Mouse (Mus musculus): Measurements from ENCODE around the gene Pigs. TPM values are rescaled to one million over a fixed set of nuclear protein-coding genes. Genes with fewer than 3 reads are reported as not detected.

The Pigs gene
- polyA plus RNA-seq, 1 experiment from 2014 or later = 31.1 TPM

GRCm38 (mm10) chr11:78341702-78342101 lies 13.5 kb downstream of the Pigs start:
- Histone ChIP-seq H3K27ac (replicated peaks) (no peak overlapping the region), H3K4me2 (no peak overlapping the region), H3K9me3 (replicated peaks) (no peaks in the 10 kb centered on the region), H3K36me3 (replicated peaks) (peaks cover 31% of the 10 kb centered on the region), H3K4me1 (replicated peaks) (peaks cover 44% of the 10 kb centered on the region), H3K9ac (no peak overlapping the region), H3K4me3 (replicated peaks) (no peak overlapping the region), H3K27me3 (no peaks in the 10 kb centered on the region)
- 68% methylated on average over 12 of the region's 12 CpGs for WGBS (ENCODE audit: insufficient replicate concordance)
- ATAC-seq (ENCODE audit: insufficient read depth) = no peak

- peak within 1 kb of the TSS; percentile 100 for H3K4me2 ChIP-seq
- no peaks in the 10 kb centered on the region for H3K9me3 ChIP-seq (replicated peaks)
- ATAC-seq (ENCODE audit: insufficient read depth) = peak; percentile 51
- H3K9ac ChIP-seq = peak within 1 kb of the TSS; percentile 84
- no peaks in the 10 kb centered on the region for H3K27me3 ChIP-seq
- peak within 1 kb of the TSS; percentile 84 for H3K4me3 ChIP-seq (replicated peaks)
- peaks cover 63% of the 10 kb centered on the region for H3K4me1 ChIP-seq (replicated peaks)
- WGBS (ENCODE audit: insufficient replicate concordance) = 1% methylated on average over 60 of the region's 66 CpGs
- peak within 1 kb of the TSS; percentile 89 for H3K27ac ChIP-seq (replicated peaks)
- peaks cover 31% of the 10 kb centered on the region for H3K36me3 ChIP-seq (replicated peaks)
These were observed 15.4 kb downstream of the Pigs start, which contains the start of gene Unc119 for GRCm38 (mm10) chr11:78343381-78344327. Unc119 (plus strand) TSS chr11:78343482.

GRCm38 (mm10) chr11:78344328-78344889 lies 16.2 kb downstream of the Pigs start:
- H3K4me1 ChIP-seq (replicated peaks) = peaks cover 68% of the 10 kb centered on the region
- WGBS (ENCODE audit: insufficient replicate concordance) = 30% methylated on average over 6 of the region's 6 CpGs

GRCm38 (mm10) chr11:78344890-78345715 lies 16.9 kb downstream of the Pigs start:
- H3K4me2 ChIP-seq = peak overlapping the region; percentile 100
- H3K27me3 ChIP-seq = no peaks in the 10 kb centered on the region
- H3K36me3 ChIP-seq (replicated peaks) = peaks cover 25% of the 10 kb centered on the region
- H3K4me1 ChIP-seq (replicated peaks) = peaks cover 74% of the 10 kb centered on the region
- peak; percentile 34 for ATAC-seq (ENCODE audit: insufficient read depth)
- H3K4me3 ChIP-seq (replicated peaks) = peak overlapping the region; percentile 84
- peak overlapping the region; percentile 84; the same call in 1 of the 2 replicates for H3K9ac ChIP-seq
- no peaks in the 10 kb centered on the region for H3K9me3 ChIP-seq (replicated peaks)
- H3K27ac ChIP-seq (replicated peaks) = peak overlapping the region; percentile 89
- WGBS (ENCODE audit: insufficient replicate concordance) = 20% methylated on average over 8 of the region's 8 CpGs

More at GRCm38 (mm10) chr11:78344328-78344889, 16.2 kb downstream of the Pigs start:
- no peaks in the 10 kb centered on the region for H3K27me3 ChIP-seq
- H3K9ac ChIP-seq = peak overlapping the region; percentile 84
- ATAC-seq (ENCODE audit: insufficient read depth) = peak; percentile 80
- H3K36me3 ChIP-seq (replicated peaks) = peaks cover 28% of the 10 kb centered on the region
- peak overlapping the region; percentile 84 for H3K4me3 ChIP-seq (replicated peaks)
- peak overlapping the region; percentile 89 for H3K27ac ChIP-seq (replicated peaks)
- no peaks in the 10 kb centered on the region for H3K9me3 ChIP-seq (replicated peaks)
- peak overlapping the region; percentile 100 for H3K4me2 ChIP-seq

- H3K4me3 ChIP-seq (replicated peaks) = peak overlapping the region; percentile 84
- H3K27me3 ChIP-seq = no peaks in the 10 kb centered on the region
- 24% methylated on average over 7 of the region's 7 CpGs for WGBS (ENCODE audit: insufficient replicate concordance)
- H3K27ac ChIP-seq (replicated peaks) = peak overlapping the region; percentile 89
- no peak for ATAC-seq (ENCODE audit: insufficient read depth)
- H3K9me3 ChIP-seq (replicated peaks) = no peaks in the 10 kb centered on the region
- H3K4me1 ChIP-seq (replicated peaks) = peaks cover 77% of the 10 kb centered on the region
- H3K36me3 ChIP-seq (replicated peaks) = peaks cover 20% of the 10 kb centered on the region
- peak overlapping the region; percentile 84; the same call in 1 of the 2 replicates for H3K9ac ChIP-seq
- H3K4me2 ChIP-seq = peak overlapping the region; percentile 100
These were observed 17.6 kb downstream of the Pigs start for GRCm38 (mm10) chr11:78345801-78346200.

- WGBS (ENCODE audit: insufficient replicate concordance) = 68% methylated on average over 6 of the region's 6 CpGs
- Histone ChIP-seq H3K27ac (replicated peaks) (peak overlapping the region; percentile 89), H3K9ac (peak overlapping the region; percentile 2; the same call in 1 of the 2 replicates), H3K9me3 (replicated peaks) (no peaks in the 10 kb centered on the region), H3K27me3 (no peaks in the 10 kb centered on the region), H3K4me1 (replicated peaks) (peaks cover 77% of the 10 kb centered on the region), H3K4me2 (peak overlapping the region; percentile 100), H3K36me3 (replicated peaks) (peaks cover 18% of the 10 kb centered on the region), H3K4me3 (replicated peaks) (no peak overlapping the region)
- no peak for ATAC-seq (ENCODE audit: insufficient read depth)
These were observed 18.3 kb downstream of the Pigs start for GRCm38 (mm10) chr11:78346326-78347069.

- ATAC-seq (ENCODE audit: insufficient read depth) = no peak
- Histone ChIP-seq H3K4me3 (replicated peaks) (no peak overlapping the region), H3K27ac (replicated peaks) (peak overlapping the region; percentile 69), H3K9ac (no peak overlapping the region), H3K4me2 (no peak overlapping the region), H3K4me1 (replicated peaks) (peaks cover 77% of the 10 kb centered on the region), H3K9me3 (replicated peaks) (no peaks in the 10 kb centered on the region), H3K36me3 (replicated peaks) (peaks cover 15% of the 10 kb centered on the region), H3K27me3 (no peaks in the 10 kb centered on the region)
- WGBS (ENCODE audit: insufficient replicate concordance) = 75% methylated on average over 10 of the region's 10 CpGs
These were observed 19.0 kb downstream of the Pigs start for GRCm38 (mm10) chr11:78347070-78347754.

GRCm38 (mm10) chr11:78347908-78348307 lies 19.7 kb downstream of the Pigs start:
- no peak overlapping the region for H3K9ac ChIP-seq

GRCm38 (mm10) chr11:78348474-78348873 lies 20.3 kb downstream of the Pigs start:
- H3K27ac ChIP-seq (replicated peaks) = peak overlapping the region; percentile 76; the same call in 1 of the 2 replicates
- no peak overlapping the region for H3K4me3 ChIP-seq (replicated peaks)
- no peaks in the 10 kb centered on the region for H3K9me3 ChIP-seq (replicated peaks)
- peaks cover 15% of the 10 kb centered on the region for H3K36me3 ChIP-seq (replicated peaks)
- H3K27me3 ChIP-seq = no peaks in the 10 kb centered on the region
- peaks cover 68% of the 10 kb centered on the region for H3K4me1 ChIP-seq (replicated peaks)
- no peak for ATAC-seq (ENCODE audit: insufficient read depth)
- WGBS (ENCODE audit: insufficient replicate concordance) = 64% methylated on average over 7 of the region's 7 CpGs
- no peak overlapping the region for H3K9ac ChIP-seq
- no peak overlapping the region for H3K4me2 ChIP-seq

More at GRCm38 (mm10) chr11:78347908-78348307, 19.7 kb downstream of the Pigs start:
- Histone ChIP-seq H3K27ac (replicated peaks) (peak overlapping the region; percentile 76), H3K36me3 (replicated peaks) (peaks cover 15% of the 10 kb centered on the region), H3K4me2 (no peak overlapping the region), H3K4me1 (replicated peaks) (peaks cover 74% of the 10 kb centered on the region), H3K9me3 (replicated peaks) (no peaks in the 10 kb centered on the region), H3K4me3 (replicated peaks) (no peak overlapping the region), H3K27me3 (no peaks in the 10 kb centered on the region)
- 76% methylated on average over 9 of the region's 9 CpGs for WGBS (ENCODE audit: insufficient replicate concordance)
- ATAC-seq (ENCODE audit: insufficient read depth) = no peak
